Mouse (Mus musculus): ENCODE measurements around the gene Otc. TPM values are rescaled to one million over a fixed set of nuclear protein-coding genes. Genes with fewer than 3 reads are reported as not detected.

The Otc gene
- not detected for total RNA-seq (2023)

GRCm38 (mm10) chrX:10251852-10252504 lies at the start of gene Otc:
TSS of gene Otc (plus strand) at chrX:10252305.

GRCm38 (mm10) chrX:10216410-10216949 lies 35.6 kb upstream of the Otc start, which contains the start of gene Rpgr:
TSS of gene Rpgr (minus strand) at chrX:10216920.

Other genes with a start within 250 kb of the Otc start
- under 1 TPM; 0.18 to 0.35 TPM for gene Srpx, start 134.6 kb upstream of the Otc start, total RNA-seq (2023)
- gene Rpgr, start 35.4 kb upstream of the Otc start, total RNA-seq (2023) = 1 to 10 TPM; 1.4 to 1.7 TPM
- under 1 TPM in 1 of 2 experiments, not detected in 1; 0.47 TPM for gene Tspan7, start 232.9 kb downstream of the Otc start, total RNA-seq (2023)